Mouse (Mus musculus) ES-Bruce4 (cell line): ENCODE results near the gene Paqr6.
"Not testable (repeated sequence)": the region's sequence is repeated elsewhere in the genome, so short reads cannot be mapped to it uniquely, and the experiment has no call there.

Experiments used
- CTCF ChIP-seq: IDR thresholded peaks from one replicate; pipeline ENCODE4 v1.8.1; 2011; ENCODE audit warnings: low read depth, low read length
- EP300 ChIP-seq: IDR thresholded peaks from 2 replicates; pipeline ENCODE4 v1.6.1; 2011; ENCODE audit warnings: low read depth, low read length; ENCODE audit not compliant: insufficient read depth
- POLR2A ChIP-seq: IDR thresholded peaks from one replicate; pipeline ENCODE4 v1.8.1; 2011; ENCODE audit warnings: low read length; ENCODE audit not compliant: insufficient read depth

GRCm38 (mm10) chr3:88372643-88373042, 8.3 kb downstream of the Paqr6 start, which contains the start of gene Bglap3:
- not testable (repeated sequence) for TF ChIP-seq POLR2A, CTCF, EP300
